Mouse (Mus musculus): ENCODE results near the gene Lrrc45. TPM values are rescaled to one million over a fixed set of nuclear protein-coding genes. Genes with fewer than 3 reads are reported as not detected.
A peak's percentile ranks its signal among the peaks of the same experiment; 100 is the strongest.

The Lrrc45 gene
- polyA plus RNA-seq, 1 experiment from 2014 or later: 64.5 TPM

- no peaks in the 10 kb centered on the region for H3K27me3 ChIP-seq
- H3K4me2 ChIP-seq: no peak overlapping the region
- no peak overlapping the region for H3K27ac ChIP-seq
- no peaks in the 10 kb centered on the region for H3K9me3 ChIP-seq (replicated peaks)
- peaks cover 35% of the 10 kb centered on the region for H3K4me1 ChIP-seq
- ATAC-seq: no peak
- H3K9ac ChIP-seq: no peak overlapping the region
- WGBS: 64% methylated on average over 5 of the region's 5 CpGs
- no peak overlapping the region for H3K4me3 ChIP-seq
- peaks cover 65% of the 10 kb centered on the region for H3K36me3 ChIP-seq (ENCODE audit: poor library complexity, severe bottlenecking)
These were observed 7.6 kb upstream of the Lrrc45 start for GRCm38 (mm10) chr11:120706120-120706519.

- Histone ChIP-seq H3K27me3 (no peaks in the 10 kb centered on the region), H3K4me3 (no peak overlapping the region), H3K9me3 (replicated peaks) (no peaks in the 10 kb centered on the region), H3K36me3 (ENCODE audit: poor library complexity, severe bottlenecking) (peaks cover 62% of the 10 kb centered on the region), H3K4me1 (peaks cover 36% of the 10 kb centered on the region), H3K27ac (no peak overlapping the region), H3K9ac (no peak overlapping the region), H3K4me2 (no peak overlapping the region)
- no peak for ATAC-seq
- under 1% methylated on average over 10 of the region's 12 CpGs for WGBS
These were observed 6.5 kb upstream of the Lrrc45 start for GRCm38 (mm10) chr11:120707225-120707624.

DNA sequence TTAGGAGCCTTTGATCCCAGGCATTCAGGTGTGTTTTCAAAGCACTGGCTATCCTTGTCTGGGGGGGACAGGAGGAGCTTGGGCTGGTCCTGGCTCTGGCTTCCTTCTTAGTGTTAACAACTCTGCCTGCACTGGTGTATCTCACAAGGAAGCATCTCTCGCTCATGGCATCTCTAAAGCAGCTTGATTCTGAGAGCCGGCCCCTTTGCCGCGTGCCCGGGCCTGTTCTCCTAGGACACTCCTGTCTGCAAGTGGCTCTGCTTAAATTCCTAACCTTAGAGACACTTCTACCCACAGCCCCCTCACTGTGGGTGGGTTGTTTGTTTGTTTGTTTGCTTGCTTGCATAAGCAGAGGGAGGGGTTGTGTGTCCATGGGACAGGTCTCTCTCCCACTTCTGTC, 5.8 kb upstream of the Lrrc45 start:
- no peaks in the 10 kb centered on the region for H3K27me3 ChIP-seq
- H3K4me2 ChIP-seq: no peak overlapping the region
- 46% methylated on average over 5 of the region's 5 CpGs for WGBS
- H3K4me3 ChIP-seq: no peak overlapping the region
- 0 out of 2 replicates have a peak overlapping the region, but pooled peaks have one; percentile 16 for H3K9ac ChIP-seq
- H3K27ac ChIP-seq: no peak overlapping the region
- ATAC-seq: no peak
- H3K4me1 ChIP-seq: peaks cover 44% of the 10 kb centered on the region
- no peaks in the 10 kb centered on the region for H3K9me3 ChIP-seq (replicated peaks)
- peaks cover 56% of the 10 kb centered on the region for H3K36me3 ChIP-seq (ENCODE audit: poor library complexity, severe bottlenecking)

DNA sequence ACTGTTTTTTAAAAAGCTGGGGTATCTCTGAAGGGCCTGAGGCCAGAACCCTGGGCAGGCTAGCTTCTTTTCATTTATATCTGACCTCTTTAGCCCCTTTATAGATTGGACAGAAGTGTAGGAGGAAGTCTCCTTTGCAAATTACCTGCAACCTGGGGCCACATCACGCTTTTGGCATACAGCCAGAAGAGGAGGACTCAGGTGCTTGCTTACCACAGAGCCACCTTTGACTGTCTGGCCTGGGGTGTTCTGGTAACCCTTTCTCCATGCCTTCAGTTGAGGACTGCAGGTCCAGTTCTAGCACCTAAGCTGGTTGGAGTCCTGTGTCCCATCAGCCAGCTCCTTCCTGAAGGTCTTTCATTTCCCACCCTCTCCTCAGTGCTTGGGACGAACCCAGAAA, 4.2 kb upstream of the Lrrc45 start:
- H3K9me3 ChIP-seq (replicated peaks): no peaks in the 10 kb centered on the region
- H3K4me1 ChIP-seq: peaks cover 44% of the 10 kb centered on the region
- no peaks in the 10 kb centered on the region for H3K27me3 ChIP-seq
- H3K27ac ChIP-seq: no peak overlapping the region
- no peak overlapping the region for H3K9ac ChIP-seq
- no peak for ATAC-seq
- 72% methylated on average over 2 of the region's 2 CpGs for WGBS
- H3K4me3 ChIP-seq: no peak overlapping the region
- H3K4me2 ChIP-seq: no peak overlapping the region
- peaks cover 42% of the 10 kb centered on the region for H3K36me3 ChIP-seq (ENCODE audit: poor library complexity, severe bottlenecking)

- Histone ChIP-seq H3K4me2 (no peak overlapping the region), H3K36me3 (ENCODE audit: poor library complexity, severe bottlenecking) (peaks cover 48% of the 10 kb centered on the region), H3K9ac (no peak overlapping the region), H3K27me3 (no peaks in the 10 kb centered on the region), H3K27ac (no peak overlapping the region), H3K4me1 (peaks cover 49% of the 10 kb centered on the region), H3K4me3 (no peak overlapping the region), H3K9me3 (replicated peaks) (no peaks in the 10 kb centered on the region)
- WGBS: 85% methylated on average over 5 of the region's 5 CpGs
- ATAC-seq: no peak
These were observed 3.1 kb upstream of the Lrrc45 start for GRCm38 (mm10) chr11:120710672-120711071.

- Histone ChIP-seq H3K4me3 (peak overlapping the region; percentile 63; the same call in 1 of the 2 replicates), H3K27me3 (no peaks in the 10 kb centered on the region), H3K9ac (peak overlapping the region; percentile 77), H3K9me3 (replicated peaks) (no peaks in the 10 kb centered on the region), H3K4me1 (peaks cover 41% of the 10 kb centered on the region), H3K36me3 (ENCODE audit: poor library complexity, severe bottlenecking) (peaks cover 48% of the 10 kb centered on the region), H3K4me2 (peak overlapping the region; percentile 92), H3K27ac (no peak overlapping the region)
- 62% methylated on average over 8 of the region's 8 CpGs for WGBS
- ATAC-seq: no peak
These were observed 1.6 kb upstream of the Lrrc45 start for GRCm38 (mm10) chr11:120711980-120712604.

DNA sequence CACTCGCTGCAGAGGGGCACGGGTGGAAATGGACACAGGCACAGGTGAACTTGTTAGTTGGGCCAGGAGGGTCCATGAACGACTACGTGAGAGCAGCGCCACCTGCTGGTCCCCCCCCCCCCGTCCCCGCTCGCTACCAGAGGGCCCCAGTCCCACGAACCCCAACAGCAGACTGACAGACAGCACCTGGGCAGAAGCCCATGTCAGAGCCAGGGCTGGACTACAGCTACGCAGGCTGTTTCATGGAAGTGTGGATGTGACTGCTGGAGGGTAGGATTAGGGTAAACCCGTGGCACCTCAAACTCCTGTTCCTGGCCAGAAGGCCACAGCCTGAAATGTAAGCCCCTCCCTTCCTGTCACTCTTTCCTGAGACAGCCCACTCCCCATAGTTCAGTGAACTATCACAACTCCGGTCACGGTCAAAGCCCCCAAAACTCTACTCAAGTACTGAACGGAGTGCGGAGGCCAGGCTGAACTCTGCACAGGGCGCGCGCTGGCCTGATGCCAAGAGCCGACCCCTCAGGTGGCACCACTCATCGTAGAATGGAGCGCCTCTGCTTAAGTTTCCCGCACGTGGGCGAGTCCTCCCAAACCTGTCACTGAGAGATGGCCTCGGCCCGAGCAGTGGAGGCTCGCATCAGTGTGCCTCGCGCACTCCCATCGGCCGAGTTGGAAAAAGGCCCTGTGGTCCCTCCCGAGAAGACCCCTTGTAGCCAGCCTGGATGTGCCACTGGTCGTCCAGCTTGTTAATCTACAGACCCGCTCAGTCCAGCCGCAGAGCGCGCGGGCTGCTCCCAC, 755 bp upstream of the Lrrc45 start:
- Histone ChIP-seq H3K27me3 (no peaks in the 10 kb centered on the region), H3K4me2 (peak overlapping the region; percentile 92), H3K4me1 (peaks cover 32% of the 10 kb centered on the region), H3K9me3 (replicated peaks) (no peaks in the 10 kb centered on the region), H3K27ac (peak overlapping the region; percentile 67), H3K4me3 (peak overlapping the region; percentile 63), H3K9ac (peak overlapping the region; percentile 77), H3K36me3 (ENCODE audit: poor library complexity, severe bottlenecking) (peaks cover 56% of the 10 kb centered on the region)
- peak; percentile 10; the same call in 1 of the 2 replicates for ATAC-seq
- under 1% methylated on average over 37 of the region's 38 CpGs for WGBS

GRCm38 (mm10) chr11:120714546-120714945, 821 bp downstream of the Lrrc45 start:
- H3K36me3 ChIP-seq (ENCODE audit: poor library complexity, severe bottlenecking): peaks cover 61% of the 10 kb centered on the region
- peak overlapping the region; percentile 92 for H3K4me2 ChIP-seq
- H3K27ac ChIP-seq: no peak overlapping the region
- H3K27me3 ChIP-seq: no peaks in the 10 kb centered on the region
- no peak for ATAC-seq
- WGBS: 66% methylated on average over 10 of the region's 10 CpGs
- H3K4me1 ChIP-seq: peaks cover 32% of the 10 kb centered on the region
- H3K9me3 ChIP-seq (replicated peaks): no peaks in the 10 kb centered on the region
- H3K9ac ChIP-seq: peak overlapping the region; percentile 84
- peak overlapping the region; percentile 63 for H3K4me3 ChIP-seq

DNA sequence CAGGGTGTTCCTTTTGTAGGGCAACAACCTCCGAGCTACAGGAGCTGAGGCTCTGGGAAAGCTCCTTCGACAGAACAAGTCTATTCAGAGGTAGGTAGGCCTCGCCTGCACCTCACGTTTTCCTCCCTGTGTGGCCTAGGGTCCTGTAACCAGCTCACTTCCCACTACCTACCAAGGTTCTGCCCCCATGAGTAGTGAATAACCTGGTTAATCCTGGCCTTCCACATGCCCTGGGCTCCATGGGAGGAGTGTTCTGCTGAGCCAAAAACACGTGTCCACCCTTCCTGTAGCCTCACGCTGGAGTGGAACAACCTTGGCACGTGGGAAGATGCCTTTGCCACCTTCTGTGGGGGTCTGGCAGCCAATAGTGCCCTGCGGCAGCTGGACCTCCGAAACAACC, 1.4 kb downstream of the Lrrc45 start:
- no peak overlapping the region for H3K27ac ChIP-seq
- no peaks in the 10 kb centered on the region for H3K27me3 ChIP-seq
- H3K36me3 ChIP-seq (ENCODE audit: poor library complexity, severe bottlenecking): peaks cover 61% of the 10 kb centered on the region
- H3K4me2 ChIP-seq: peak overlapping the region; percentile 92
- WGBS: 89% methylated on average over 9 of the region's 9 CpGs
- no peaks in the 10 kb centered on the region for H3K9me3 ChIP-seq (replicated peaks)
- H3K9ac ChIP-seq: peak overlapping the region; percentile 84; the same call in 1 of the 2 replicates
- peaks cover 32% of the 10 kb centered on the region for H3K4me1 ChIP-seq
- no peak for ATAC-seq
- H3K4me3 ChIP-seq: no peak overlapping the region

GRCm38 (mm10) chr11:120719242-120719641, 5.5 kb downstream of the Lrrc45 start:
- Histone ChIP-seq H3K9me3 (replicated peaks) (no peaks in the 10 kb centered on the region), H3K4me3 (no peak overlapping the region), H3K4me1 (peaks cover 34% of the 10 kb centered on the region), H3K9ac (no peak overlapping the region), H3K27me3 (peaks cover 11% of the 10 kb centered on the region), H3K4me2 (no peak overlapping the region), H3K27ac (no peak overlapping the region), H3K36me3 (ENCODE audit: poor library complexity, severe bottlenecking) (peaks cover 44% of the 10 kb centered on the region)
- ATAC-seq: no peak
- WGBS: 93% methylated on average over 9 of the region's 9 CpGs

- H3K4me2 ChIP-seq: no peak overlapping the region
- H3K9ac ChIP-seq: no peak overlapping the region
- 87% methylated on average over 13 of the region's 13 CpGs for WGBS
- H3K36me3 ChIP-seq (ENCODE audit: poor library complexity, severe bottlenecking): peaks cover 44% of the 10 kb centered on the region
- H3K27me3 ChIP-seq: peaks cover 11% of the 10 kb centered on the region
- ATAC-seq: no peak
- no peaks in the 10 kb centered on the region for H3K9me3 ChIP-seq (replicated peaks)
- H3K4me1 ChIP-seq: peaks cover 27% of the 10 kb centered on the region
- H3K4me3 ChIP-seq: no peak overlapping the region
- no peak overlapping the region for H3K27ac ChIP-seq
These were observed 6.2 kb downstream of the Lrrc45 start for GRCm38 (mm10) chr11:120719841-120720376.

DNA sequence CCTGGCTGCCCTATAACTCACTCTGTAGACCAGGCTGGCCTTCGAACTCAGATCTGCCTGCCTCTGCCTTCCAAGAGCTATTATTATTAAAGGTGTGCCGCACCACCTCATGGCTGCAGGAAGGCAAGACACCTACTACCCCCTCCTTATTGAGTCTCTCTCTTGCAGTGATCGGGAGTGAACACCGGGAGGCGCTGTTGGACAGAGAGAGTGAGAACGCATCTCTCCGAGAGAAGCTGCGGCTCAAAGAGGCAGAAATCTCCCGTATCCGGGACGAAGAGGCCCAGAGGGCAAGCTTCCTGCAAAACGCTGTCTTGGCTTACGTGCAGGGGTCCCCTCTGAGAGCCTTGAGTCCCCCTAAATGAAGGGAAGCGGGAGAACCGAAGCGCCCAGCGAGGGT, 6.7 kb downstream of the Lrrc45 start:
- peaks cover 22% of the 10 kb centered on the region for H3K4me1 ChIP-seq
- H3K36me3 ChIP-seq (ENCODE audit: poor library complexity, severe bottlenecking): peaks cover 40% of the 10 kb centered on the region
- H3K9ac ChIP-seq: peak overlapping the region; percentile 88
- H3K9me3 ChIP-seq (replicated peaks): no peaks in the 10 kb centered on the region
- H3K4me2 ChIP-seq: peak overlapping the region; percentile 99
- peaks cover 11% of the 10 kb centered on the region for H3K27me3 ChIP-seq
- H3K4me3 ChIP-seq: peak overlapping the region; percentile 63
- H3K27ac ChIP-seq: 0 out of 2 replicates have a peak overlapping the region, but pooled peaks have one; percentile 10
- WGBS: 8% methylated on average over 17 of the region's 17 CpGs
- ATAC-seq: peak; percentile 10; the same call in 1 of the 2 replicates

All from forebrain, embryonic 13.5 days (tissue).